Mouse (Mus musculus) frontal cortex, postnatal 25 days (tissue): ENCODE results near the gene Fev.

Experiments
- DNase-seq, 2 experiments: peaks; one replicate each; pipeline ENCODE4 v3.0.0; 2022; ENCODE audit warnings: low spot score in 2 of 2

The Fev gene

GRCm38 (mm10) chr1:74885369-74886042 lies at the start of gene Fev:
Gene Fev, minus strand, starts transcription at chr1:74885419.
- DNase-seq = no peak

GRCm38 (mm10) chr1:74927621-74928296 lies 42.5 kb upstream of the Fev start:
- DNase-seq = no peak

GRCm38 (mm10) chr1:74926721-74927120 lies 41.5 kb upstream of the Fev start:
- DNase-seq = peak; percentile 22 to 31

- no peak for DNase-seq
These were observed 39.2 kb upstream of the Fev start for GRCm38 (mm10) chr1:74924464-74924863.

GRCm38 (mm10) chr1:74915706-74916105 lies 30.5 kb upstream of the Fev start:
- no peak for DNase-seq

GRCm38 (mm10) chr1:74902191-74902590 lies 17.0 kb upstream of the Fev start:
- DNase-seq = no peak

- DNase-seq = peak; percentile 52 to 65
These were observed 16.5 kb upstream of the Fev start for GRCm38 (mm10) chr1:74901686-74902085.

- DNase-seq = no peak
These were observed 15.4 kb upstream of the Fev start for GRCm38 (mm10) chr1:74900341-74901285.

GRCm38 (mm10) chr1:74898656-74899431 lies 13.6 kb upstream of the Fev start:
- no peak for DNase-seq

GRCm38 (mm10) chr1:74897976-74898375 lies 12.8 kb upstream of the Fev start:
- no peak for DNase-seq

GRCm38 (mm10) chr1:74894966-74895365 lies 9.7 kb upstream of the Fev start:
- peak in 1 of 2 experiments; percentile 65 for DNase-seq

GRCm38 (mm10) chr1:74893134-74893855 lies 8.1 kb upstream of the Fev start, which contains the start of gene Cryba2:
Gene Cryba2, minus strand, starts transcription at chr1:74893143.
- DNase-seq = peak in 1 of 2 experiments; percentile 37

- DNase-seq = no peak
These were observed 7.3 kb upstream of the Fev start for GRCm38 (mm10) chr1:74892351-74893133.

GRCm38 (mm10) chr1:74891513-74891912 lies 6.3 kb upstream of the Fev start:
- no peak for DNase-seq

- DNase-seq = no peak
These were observed 750 bp downstream of the Fev start for GRCm38 (mm10) chr1:74884196-74885141.

GRCm38 (mm10) chr1:74883441-74883840 lies 1.8 kb downstream of the Fev start:
- DNase-seq = no peak

- no peak for DNase-seq
These were observed 2.4 kb downstream of the Fev start for GRCm38 (mm10) chr1:74882828-74883227.

GRCm38 (mm10) chr1:74882055-74882734 lies 3.0 kb downstream of the Fev start:
- DNase-seq = no peak
